Mouse (Mus musculus) stomach, postnatal 0 days (tissue): ENCODE measurements at regions not wholly inside any gene's neighbourhood (a gene's known extent, or its start where the extent isn't known, plus 50 kb on each side); places are given as distances from the start of the nearest gene placed in this dataset.
"Not testable (repeated sequence)": the region's sequence is repeated elsewhere in the genome, so short reads cannot be mapped to it uniquely, and the experiment has no call there.

Experiments
- CTCF ChIP-seq: IDR thresholded peaks from 2 replicates; pipeline ENCODE4 v1.5.1; 2016; ENCODE audit warnings: antibody characterized with exemption, low read depth, mild to moderate bottlenecking, moderate library complexity
- EP300 ChIP-seq: optimal IDR thresholded peaks from 2 replicates; pipeline ENCODE3; 2016; ENCODE audit warnings: antibody characterized with exemption

GRCm38 (mm10) chr17:43161306-43161705 lies 108.8 kb upstream of the Adgrf1 start:
- not testable (repeated sequence) for TF ChIP-seq CTCF, EP300
